Mouse (Mus musculus) kidney, embryonic 14.5 days (tissue): ENCODE results near the gene Rab5if. TPM values are rescaled to one million over a fixed set of nuclear protein-coding genes. Genes with fewer than 3 reads are reported as not detected.
"Not testable (repeated sequence)": the region's sequence is repeated elsewhere in the genome, so short reads cannot be mapped to it uniquely, and the experiment has no call there.

ENCODE experiments used
- ATAC-seq: fragments of 200-750 bp; cut with Nextera tagmentation; 2 replicates; pipeline ENCODE4 v1.8.0; 2017; ENCODE audit warnings: moderate number of reproducible peaks, mild to moderate bottlenecking, moderate TSS enrichment, moderate library complexity; ENCODE audit not compliant: low FRiP score, low TSS enrichment
- H3K27ac ChIP-seq: fragments of 300-500 bp; sonication (generic); 2 replicates; pipeline ENCODE4 v1.5.1; 2014; ENCODE audit warnings: low read depth, mild to moderate bottlenecking, low read length, moderate library complexity, mixed read lengths
- H3K27me3 ChIP-seq: fragments of 300-500 bp; sonication (generic); 2 replicates; pipeline ENCODE4 v1.6.1; 2014; ENCODE audit warnings: mild to moderate bottlenecking, low read length; ENCODE audit not compliant: control insufficient read depth, insufficient read depth
- H3K36me3 ChIP-seq: fragments of 300-500 bp; sonication (generic); 2 replicates; pipeline ENCODE4 v1.6.1; 2014; ENCODE audit warnings: low read length, mixed read lengths; ENCODE audit not compliant: control insufficient read depth, insufficient read depth
- H3K4me1 ChIP-seq: fragments of 300-500 bp; sonication (generic); 2 replicates; pipeline ENCODE4 v1.6.1; 2014; ENCODE audit warnings: low read length, mixed read lengths; ENCODE audit not compliant: control insufficient read depth, insufficient read depth
- H3K4me2 ChIP-seq: fragments of 300-500 bp; sonication (generic); replicated peaks from 2 replicates; pipeline ENCODE4 v1.6.1; 2014; ENCODE audit warnings: low read depth, mild to moderate bottlenecking, low read length
- H3K4me3 ChIP-seq: fragments of 300-500 bp; sonication (generic); 2 replicates; pipeline ENCODE4 v1.5.1; 2014; ENCODE audit warnings: mild to moderate bottlenecking, low read length
- H3K9ac ChIP-seq: fragments of 300-500 bp; sonication (generic); 2 replicates; pipeline ENCODE4 v1.6.1; 2014; ENCODE audit warnings: low read depth, mild to moderate bottlenecking, low read length, moderate library complexity
- H3K9me3 ChIP-seq: fragments of 300-500 bp; sonication (generic); 2 replicates; pipeline ENCODE4 v1.6.1; 2016; ENCODE audit warnings: low read length; ENCODE audit not compliant: control insufficient read depth
- WGBS: fragments of 180-500 bp; shearing (Covaris S2); extraction: QIAGEN DNeasy Blood & Tissue Kit; methylation state at CpG from one replicate; pipeline ENCODE4 v1.1.7; 2014; 5-methylcytosine and 5-hydroxymethylcytosine counted together
- polyA plus RNA-seq: library from polyadenylated mRNA; unstranded; fragments of >200 nt; fragmentation: Nextera tagmentation; extraction: Ambion mirVana; gene quantifications from 2 replicates; pipeline ENCODE4 v1.2.1, GENCODE M21; 2014

Gene Rab5if
- polyA plus RNA-seq, 1 experiment from 2014 or later: 199 TPM

DNA sequence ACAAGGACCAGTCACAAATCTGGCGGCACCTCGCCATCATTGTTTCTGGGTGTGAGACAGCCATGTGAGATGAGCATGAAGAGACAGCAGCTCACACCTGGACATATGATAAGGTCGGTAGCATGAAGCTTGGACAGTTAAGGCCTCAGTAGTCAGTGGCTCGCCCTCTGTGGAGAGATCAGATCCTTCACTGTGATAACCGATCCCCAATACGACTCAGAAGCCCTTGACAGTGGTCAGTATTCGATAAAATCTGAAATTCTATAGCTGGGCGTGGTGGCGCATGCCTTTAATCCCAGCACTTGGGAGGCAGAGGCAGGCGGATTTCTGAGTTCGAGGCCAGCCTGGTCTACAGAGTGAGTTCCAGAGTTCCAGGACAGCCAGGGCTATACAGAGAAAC lies 56.3 kb downstream of the Rab5if start:
- H3K9me3 ChIP-seq, H3K36me3 ChIP-seq, H3K4me1 ChIP-seq, H3K27ac ChIP-seq, H3K9ac ChIP-seq, H3K4me2 ChIP-seq, ATAC-seq, H3K27me3 ChIP-seq, H3K4me3 ChIP-seq: not testable (repeated sequence)
- 87% methylated on average over 11 of the region's 11 CpGs for WGBS

DNA sequence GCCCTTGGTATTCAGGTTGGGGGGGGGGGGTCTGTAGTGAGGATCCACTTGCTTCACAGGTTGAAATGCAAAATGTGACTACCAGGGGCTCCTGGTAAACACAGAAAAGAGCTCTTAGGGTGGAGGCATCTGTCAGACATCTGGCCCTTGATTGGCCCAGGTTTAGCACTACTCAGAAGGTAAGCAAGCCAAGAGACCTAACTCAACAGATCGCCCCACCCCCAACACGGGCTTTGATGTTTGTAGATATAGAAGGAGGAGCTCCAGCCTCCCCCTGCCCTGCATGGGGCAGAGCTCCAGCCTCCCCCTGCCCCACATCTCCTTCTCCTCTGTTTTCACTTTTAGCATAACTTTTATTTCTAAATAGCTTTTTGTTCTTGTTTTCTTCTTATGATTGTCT lies 56.9 kb downstream of the Rab5if start:
- Histone ChIP-seq H3K27me3 (no peaks in the 10 kb centered on the region), H3K4me2 (no peak overlapping the region), H3K9me3 (no peaks in the 10 kb centered on the region), H3K27ac (no peak overlapping the region), H3K4me3 (no peak overlapping the region), H3K9ac (no peak overlapping the region), H3K4me1 (no peaks in the 10 kb centered on the region), H3K36me3 (no peaks in the 10 kb centered on the region)
- no peak for ATAC-seq
- 63% methylated on average over 2 of the region's 2 CpGs for WGBS

DNA sequence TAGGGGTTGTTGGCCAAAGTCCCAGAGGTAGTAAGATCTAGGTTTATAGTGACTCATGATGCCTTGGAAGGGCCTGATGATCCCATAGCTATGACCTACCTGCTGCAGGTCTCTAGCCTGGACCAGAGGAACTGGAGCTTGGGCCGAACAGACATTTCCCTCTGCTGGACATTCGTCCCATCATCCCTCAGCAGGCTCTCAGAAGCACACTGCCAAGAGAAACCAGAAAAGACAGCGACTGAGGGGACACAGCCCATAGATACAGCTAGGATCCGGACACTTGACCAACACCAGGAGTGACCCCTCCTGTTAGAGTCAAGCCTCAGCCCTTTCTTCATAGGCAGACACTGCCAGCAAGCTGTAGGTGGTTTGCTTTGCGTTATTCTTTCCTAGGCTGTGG lies 60.1 kb downstream of the Rab5if start:
- no peak for ATAC-seq
- Histone ChIP-seq H3K4me2 (no peak overlapping the region), H3K36me3 (no peaks in the 10 kb centered on the region), H3K9me3 (no peaks in the 10 kb centered on the region), H3K4me1 (no peaks in the 10 kb centered on the region), H3K27ac (no peak overlapping the region), H3K27me3 (no peaks in the 10 kb centered on the region), H3K4me3 (no peak overlapping the region), H3K9ac (no peak overlapping the region)
- 83% methylated on average over 5 of the region's 5 CpGs for WGBS

Other genes starting within 250 kb of the Rab5if start
- 77.7 and 78.6 TPM in 2 replicates for gene Dlgap4, start 249.4 kb upstream of the Rab5if start, polyA plus RNA-seq
- gene Myl9, start 87.7 kb upstream of the Rab5if start, polyA plus RNA-seq: 218 and 250 TPM in 2 replicates
- gene Tgif2, start 23.1 kb upstream of the Rab5if start, polyA plus RNA-seq: 67.8 and 78.1 TPM in 2 replicates
- gene 4930518I15Rik, start 5.2 kb upstream of the Rab5if start, polyA plus RNA-seq: 6.4 and 7.4 TPM in 2 replicates
- 0.23 and 0.24 TPM in 2 replicates for gene Sla2, start 24.1 kb downstream of the Rab5if start, polyA plus RNA-seq
- gene Ndrg3, start 128.9 kb downstream of the Rab5if start, polyA plus RNA-seq: 31.9 and 44.1 TPM in 2 replicates
- 30.8 and 43.8 TPM in 2 replicates for gene Dsn1, start 144.0 kb downstream of the Rab5if start, polyA plus RNA-seq
- gene Soga1, start 216.1 kb downstream of the Rab5if start, polyA plus RNA-seq: 6.3 and 6.4 TPM in 2 replicates
- 0.38 TPM in 1 of 2 replicates, not detected in the other for gene Tldc2, start 223.9 kb downstream of the Rab5if start, polyA plus RNA-seq